Mouse (Mus musculus) bone marrow, adult 2 months (tissue): ENCODE results near the gene Ociad1. TPM values are rescaled to one million over a fixed set of nuclear protein-coding genes. Genes with fewer than 3 reads are reported as not detected.
A peak's percentile ranks its signal among the peaks of the same experiment; 100 is the strongest.

Experiments used
- H3K27ac ChIP-seq: fragments of 200-500 bp; 2 replicates; pipeline ENCODE4 v1.5.1; 2012; ENCODE audit warnings: low read depth, mild to moderate bottlenecking, control low read depth, inconsistent platforms, low read length; ENCODE audit not compliant: control insufficient read depth, poor library complexity, insufficient read depth
- H3K4me1 ChIP-seq: fragments of 200-500 bp; 2 replicates; pipeline ENCODE4 v1.6.1; 2011; ENCODE audit warnings: low read length; ENCODE audit not compliant: control insufficient read depth, insufficient read depth
- H3K4me3 ChIP-seq: fragments of 200-500 bp; replicated peaks from 2 replicates; pipeline ENCODE3; 2011; ENCODE audit warnings: mild to moderate bottlenecking, low read depth, low read length, control low read depth; ENCODE audit not compliant: control insufficient read depth
- CTCF ChIP-seq: fragments of 200-500 bp; IDR thresholded peaks from 2 replicates; pipeline ENCODE4 v1.5.1; 2011; ENCODE audit warnings: low read length, control low read depth; ENCODE audit not compliant: control insufficient read depth, insufficient read depth
- POLR2A ChIP-seq: fragments of 200-500 bp; IDR thresholded peaks from 2 replicates; pipeline ENCODE4 v1.6.1; 2011; ENCODE audit warnings: low read depth, mild to moderate bottlenecking, control low read depth, low read length, borderline replicate concordance; ENCODE audit not compliant: control insufficient read depth
- WGBS: fragments of 180-500 bp; shearing (Covaris S2); methylation state at CpG from one replicate; pipeline ENCODE4 v1.1.7; 2018; 5-methylcytosine and 5-hydroxymethylcytosine counted together
- polyA plus RNA-seq: library from polyadenylated mRNA; stranded (reverse); fragments of >200 nt; gene quantifications from 2 replicates; pipeline ENCODE4 v1.2.4, GENCODE M21; 2011; ENCODE audit warnings: low replicate concordance; ENCODE audit not compliant: missing spikeins, insufficient read depth, insufficient read length

Ociad1 gene
- polyA plus RNA-seq, 1 experiment, result 217 TPM

DNA sequence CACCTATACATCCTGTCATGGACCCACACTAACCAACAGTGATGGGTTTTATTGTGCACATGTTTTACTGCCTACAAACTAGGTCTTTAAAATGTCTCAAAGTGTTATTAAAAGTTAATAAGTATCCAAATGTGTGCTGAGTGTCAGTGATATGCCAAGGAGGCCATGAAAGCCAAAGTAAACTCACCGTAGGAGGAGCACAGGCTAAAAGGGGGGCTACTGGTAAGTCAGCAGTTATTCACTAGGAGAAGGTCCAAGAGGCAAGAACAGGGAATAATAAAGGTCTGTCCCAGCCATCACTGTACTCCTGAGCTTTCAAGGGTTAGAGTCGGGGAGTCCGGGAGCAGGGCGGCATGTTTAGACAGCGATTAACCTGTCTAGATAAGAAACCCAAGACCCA is 43.9 kb downstream of the Ociad1 start:
- TF ChIP-seq POLR2A, result no peak
- TF ChIP-seq CTCF, result no peak
- H3K27ac ChIP-seq, result no peak overlapping the region
- no peaks in the 10 kb centered on the region for H3K4me1 ChIP-seq
- no peak overlapping the region for H3K4me3 ChIP-seq
- 88% methylated on average over 5 of the region's 5 CpGs for WGBS

- no peak for TF ChIP-seq POLR2A
- TF ChIP-seq CTCF, result no peak
- H3K27ac ChIP-seq, result no peak overlapping the region
- 4% methylated on average over 41 of the region's 41 CpGs for WGBS
Observed at GRCm38 (mm10) chr5:73337961-73338831, 45.6 kb downstream of the Ociad1 start.

DNA sequence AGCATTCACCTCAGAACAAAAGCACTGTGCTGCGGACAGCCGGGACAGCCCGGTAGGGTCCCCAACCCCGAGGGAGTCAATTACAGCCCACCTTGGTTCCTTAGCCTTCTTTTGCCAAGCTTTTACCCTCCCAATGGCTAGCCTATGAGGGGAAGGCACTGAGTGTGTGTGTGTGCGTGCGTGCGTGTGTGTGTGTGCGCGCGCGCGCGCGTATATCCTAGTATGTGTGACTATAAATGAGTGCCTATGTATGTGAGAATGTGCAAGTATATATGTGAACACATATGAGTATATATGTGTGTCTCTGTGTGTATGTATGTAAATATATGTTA is 46.2 kb downstream of the Ociad1 start:
- 51% methylated on average over 14 of the region's 14 CpGs for WGBS
- Histone ChIP-seq H3K4me3 (no peak overlapping the region), H3K27ac (no peak overlapping the region), H3K4me1 (no peaks in the 10 kb centered on the region)
- TF ChIP-seq CTCF, result no peak
- no peak for TF ChIP-seq POLR2A

More at GRCm38 (mm10) chr5:73337961-73338831, 45.6 kb downstream of the Ociad1 start:
- H3K4me3 ChIP-seq, result peak overlapping the region; percentile 35
- no peaks in the 10 kb centered on the region for H3K4me1 ChIP-seq

DNA sequence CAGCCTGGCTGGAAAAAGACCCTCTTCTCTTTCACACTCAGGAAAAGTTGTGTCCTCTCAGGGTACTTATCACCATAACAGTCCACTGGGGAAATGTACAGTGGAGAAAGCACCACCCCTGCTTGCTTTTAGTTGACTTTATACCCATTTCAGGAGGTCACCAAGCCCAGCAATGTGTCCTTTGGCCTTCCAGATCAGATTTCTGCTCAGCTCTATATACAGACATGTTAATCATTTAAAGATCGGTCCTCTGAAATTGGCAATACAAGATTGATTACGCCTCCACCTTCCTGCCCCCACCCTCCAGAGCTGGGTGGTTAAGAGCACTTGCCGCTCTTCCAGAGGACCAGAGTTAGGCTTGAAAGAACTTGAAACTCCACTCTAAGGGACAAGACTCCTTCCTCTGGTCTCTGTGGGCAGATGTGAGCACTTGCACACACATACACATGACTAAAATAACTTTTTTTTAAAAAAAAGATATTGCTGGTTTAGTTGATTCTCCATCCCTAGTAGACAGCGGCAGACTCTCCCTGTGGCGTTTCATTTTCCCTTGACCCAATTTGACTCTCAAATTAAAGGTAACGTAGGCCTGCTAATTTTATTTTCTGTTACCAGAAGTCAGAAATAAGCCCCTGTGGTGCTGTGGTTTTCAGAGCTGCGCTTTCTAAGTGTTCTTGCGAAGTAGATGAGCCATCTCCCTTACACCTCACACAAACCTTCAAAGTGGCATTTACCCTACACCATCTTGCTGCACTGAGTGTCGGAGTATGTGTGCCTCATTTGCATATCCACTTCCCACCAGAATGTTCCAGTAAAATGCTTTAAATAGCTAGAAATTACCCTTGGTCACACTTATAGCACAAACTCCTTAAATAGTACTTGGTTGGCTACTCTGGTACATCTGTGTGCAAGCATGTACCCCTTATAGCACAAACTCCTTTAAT is 47.5 kb downstream of the Ociad1 start:
- no peak overlapping the region for H3K27ac ChIP-seq
- TF ChIP-seq POLR2A (no peak), CTCF (no peak)
- WGBS, result 81% methylated on average over 9 of the region's 9 CpGs
- H3K4me3 ChIP-seq, result no peak overlapping the region
- H3K4me1 ChIP-seq, result no peaks in the 10 kb centered on the region

DNA sequence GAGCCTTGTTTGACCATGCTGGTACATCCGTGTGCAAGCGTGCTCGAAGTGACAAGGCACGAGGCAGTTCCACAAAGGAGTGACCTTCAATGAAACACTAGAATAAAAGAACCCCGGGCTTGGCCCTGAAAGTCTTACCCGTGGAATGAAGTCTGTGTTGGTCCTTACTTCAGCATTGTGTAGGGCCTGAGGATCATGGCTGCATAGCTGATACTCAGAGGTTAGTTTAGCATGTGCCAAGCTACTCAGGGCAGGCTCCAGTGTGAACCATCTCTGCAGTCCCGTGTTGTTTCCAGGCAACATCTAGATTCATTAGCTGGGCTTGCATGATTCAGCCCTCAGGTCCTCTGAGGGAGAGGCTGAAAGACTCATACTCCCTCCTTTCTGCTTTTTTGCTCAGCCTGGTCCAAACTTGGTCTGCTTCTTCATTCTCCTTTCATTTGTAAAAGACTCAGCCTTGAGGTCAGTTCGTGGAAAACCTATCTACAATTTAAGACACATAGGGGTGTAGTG is 48.2 kb downstream of the Ociad1 start, which contains the start of gene Ociad2:
Gene Ociad2 (minus strand): TSS at position 306 of the 513 bp plus-strand sequence.
- no peaks in the 10 kb centered on the region for H3K4me1 ChIP-seq
- 74% methylated on average over 8 of the region's 8 CpGs for WGBS
- no peak within 1 kb of the TSS for H3K4me3 ChIP-seq
- TF ChIP-seq POLR2A (no peak), CTCF (no peak)
- no peak within 1 kb of the TSS for H3K27ac ChIP-seq

DNA sequence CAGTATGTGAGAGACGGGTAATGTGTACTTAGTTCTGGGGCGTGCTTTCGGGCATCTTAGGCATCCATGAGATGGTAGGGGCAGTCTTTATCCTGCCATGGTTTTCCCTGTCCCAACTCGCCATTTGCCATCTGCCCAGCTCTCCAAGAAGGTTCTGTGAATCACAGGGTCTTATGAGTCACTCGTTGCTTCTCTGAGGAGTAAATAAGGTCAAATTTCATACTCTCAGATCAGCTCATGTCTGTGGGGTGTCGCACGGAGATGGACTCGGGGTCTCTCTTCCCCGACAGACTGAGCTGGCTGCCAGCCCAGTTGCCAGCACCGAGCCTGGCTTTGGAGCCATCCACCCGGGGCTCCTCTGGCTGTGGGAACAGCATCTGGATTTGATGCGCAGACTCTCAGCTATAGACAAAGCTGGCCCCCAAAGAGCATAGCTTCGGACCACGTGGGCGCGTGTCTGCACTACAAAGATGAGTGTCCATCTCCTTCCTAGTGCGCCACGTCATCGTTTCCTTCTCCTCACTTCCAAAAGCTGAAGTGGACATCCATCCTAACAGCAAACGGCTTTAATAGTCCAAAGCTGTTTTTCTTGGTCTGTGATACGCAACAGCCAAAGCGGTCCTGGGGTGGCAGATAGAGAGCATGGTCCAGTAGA is 50.2 kb downstream of the Ociad1 start:
- H3K4me1 ChIP-seq, result no peaks in the 10 kb centered on the region
- 88% methylated on average over 22 of the region's 22 CpGs for WGBS
- TF ChIP-seq POLR2A (no peak), CTCF (no peak)
- no peak overlapping the region for H3K4me3 ChIP-seq
- H3K27ac ChIP-seq, result no peak overlapping the region

- H3K27ac ChIP-seq, result no peak overlapping the region
- no peaks in the 10 kb centered on the region for H3K4me1 ChIP-seq
- 70% methylated on average over 10 of the region's 10 CpGs for WGBS
- TF ChIP-seq POLR2A (no peak), CTCF (no peak)
- H3K4me3 ChIP-seq, result no peak overlapping the region
Observed at GRCm38 (mm10) chr5:73344310-73344709, 51.7 kb downstream of the Ociad1 start.

GRCm38 (mm10) chr5:73345254-73345653 is 52.7 kb downstream of the Ociad1 start:
- Histone ChIP-seq H3K4me1 (no peaks in the 10 kb centered on the region), H3K27ac (no peak overlapping the region), H3K4me3 (no peak overlapping the region)
- WGBS, result 89% methylated on average over 4 of the region's 4 CpGs
- no peak for TF ChIP-seq CTCF
- TF ChIP-seq POLR2A, result no peak
